Mouse (Mus musculus): ENCODE results near the gene Arfgef3. TPM values are rescaled to one million over a fixed set of nuclear protein-coding genes. Genes with fewer than 3 reads are reported as not detected.
"Not testable (repeated sequence)": the region's sequence is repeated elsewhere in the genome, so short reads cannot be mapped to it uniquely, and the experiment has no call there.

The Arfgef3 gene
- polyA plus RNA-seq, 1 experiment = 0.42 TPM

DNA sequence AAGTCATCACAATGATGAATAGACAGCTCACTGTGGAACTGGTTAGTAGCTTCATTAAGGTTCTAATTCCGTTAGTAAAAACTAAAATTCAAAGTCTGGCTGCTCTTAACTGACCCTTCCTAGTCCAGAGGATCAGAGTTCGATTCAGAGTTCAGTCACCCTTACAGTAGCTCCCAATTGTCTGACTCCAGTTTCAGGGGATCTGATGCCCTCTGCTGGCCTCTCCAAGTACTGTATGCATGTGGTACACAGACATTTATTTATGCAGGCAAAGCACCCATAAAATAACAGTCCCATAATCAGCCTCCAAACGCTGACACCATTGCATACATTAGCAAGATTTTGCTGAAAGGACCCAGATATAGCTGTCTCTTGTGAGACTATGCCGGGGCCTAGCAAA lies 141.7 kb downstream of the Arfgef3 start:
- 0 out of 2 replicates have a peak, but pooled peaks have one; percentile 18 for TF ChIP-seq CTCF (IDR thresholded peaks at IDR 0.05; ENCODE audit: borderline replicate concordance, insufficient read depth, low read length)
- TF ChIP-seq POLR2A (IDR thresholded peaks at IDR 0.05; ENCODE audit: low read depth, low read length) = no peak
- Histone ChIP-seq H3K27ac (ENCODE audit: insufficient read depth, low read length) (no peak overlapping the region), H3K4me3 (ENCODE audit: insufficient read depth, low read length) (no peak overlapping the region), H3K4me1 (ENCODE audit: control insufficient read depth, insufficient read depth, low read length) (no peaks in the 10 kb centered on the region)

DNA sequence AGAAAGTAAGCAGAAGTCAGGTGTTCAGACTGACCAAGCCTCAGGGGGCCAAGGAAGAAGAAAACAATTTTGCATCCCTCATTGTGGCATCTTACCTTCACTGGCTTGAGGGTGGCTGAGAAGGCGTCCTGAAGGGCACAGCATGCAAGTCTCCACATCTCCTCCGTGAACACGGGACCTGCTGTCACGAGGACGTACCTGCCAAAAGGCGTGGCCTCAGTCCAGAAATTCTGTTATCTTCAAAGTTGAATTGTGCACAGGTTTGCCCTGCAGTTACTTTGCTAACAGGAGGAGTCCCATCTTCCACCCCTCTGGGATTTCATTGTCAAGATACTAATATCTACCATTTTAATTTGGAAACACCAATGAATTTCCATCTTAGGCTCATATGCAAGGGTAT lies 146.1 kb downstream of the Arfgef3 start:
- H3K4me1 ChIP-seq (ENCODE audit: control insufficient read depth, insufficient read depth, low read length) = no peaks in the 10 kb centered on the region
- no peak overlapping the region for H3K4me3 ChIP-seq (ENCODE audit: insufficient read depth, low read length)
- TF ChIP-seq POLR2A (IDR thresholded peaks at IDR 0.05; ENCODE audit: low read depth, low read length) (no peak), CTCF (IDR thresholded peaks at IDR 0.05; ENCODE audit: borderline replicate concordance, insufficient read depth, low read length) (no peak)
- H3K27ac ChIP-seq (ENCODE audit: insufficient read depth, low read length) = no peak overlapping the region

DNA sequence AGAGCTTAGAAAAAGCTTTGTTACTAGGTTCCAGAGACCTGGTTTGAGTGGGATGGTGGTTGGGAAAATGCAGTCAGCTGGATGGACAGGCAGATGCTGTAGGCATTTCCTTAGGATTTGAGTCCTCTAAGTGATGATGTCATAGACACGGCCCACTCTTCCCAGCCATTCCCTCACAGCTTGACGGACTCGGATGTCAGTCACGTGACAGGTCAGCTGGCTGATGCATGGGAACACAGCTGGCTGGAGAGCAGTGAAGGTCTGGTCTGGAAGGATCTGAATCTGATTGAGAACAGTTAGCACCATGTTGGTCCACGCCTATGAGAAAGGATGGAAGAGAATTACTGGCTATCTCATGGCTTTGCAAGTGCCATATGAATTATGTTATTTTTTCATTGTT lies 154.3 kb downstream of the Arfgef3 start:
- no peak overlapping the region for H3K27ac ChIP-seq (ENCODE audit: insufficient read depth, low read length)

DNA sequence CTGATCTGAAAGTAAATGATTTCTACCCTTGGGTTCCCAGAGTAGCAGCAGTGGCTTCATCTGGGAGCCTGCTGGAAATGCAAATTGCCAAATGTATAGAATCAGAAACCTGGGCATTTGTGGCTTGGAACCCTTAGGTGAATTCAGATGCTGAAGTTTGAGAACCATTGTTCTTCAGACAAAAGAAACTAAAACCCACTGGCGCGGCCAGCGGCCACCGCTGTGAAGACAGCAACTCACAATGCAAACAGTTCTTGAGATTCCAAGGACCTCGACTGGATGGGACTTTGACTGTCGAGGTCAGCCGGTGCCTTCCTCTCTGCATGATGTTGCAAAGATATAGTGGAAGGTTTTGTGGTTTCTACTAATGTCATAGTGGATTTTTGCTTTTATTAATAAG lies 159.6 kb downstream of the Arfgef3 start:
- no peak overlapping the region for H3K27ac ChIP-seq (ENCODE audit: insufficient read depth, low read length)

More for the DNA sequence above, 154.3 kb downstream of the Arfgef3 start:
- TF ChIP-seq CTCF (IDR thresholded peaks at IDR 0.05; ENCODE audit: borderline replicate concordance, insufficient read depth, low read length) = no peak
- TF ChIP-seq POLR2A (IDR thresholded peaks at IDR 0.05; ENCODE audit: low read depth, low read length) = no peak
- Histone ChIP-seq H3K4me3 (ENCODE audit: insufficient read depth, low read length) (no peak overlapping the region), H3K4me1 (ENCODE audit: control insufficient read depth, insufficient read depth, low read length) (no peaks in the 10 kb centered on the region)

DNA sequence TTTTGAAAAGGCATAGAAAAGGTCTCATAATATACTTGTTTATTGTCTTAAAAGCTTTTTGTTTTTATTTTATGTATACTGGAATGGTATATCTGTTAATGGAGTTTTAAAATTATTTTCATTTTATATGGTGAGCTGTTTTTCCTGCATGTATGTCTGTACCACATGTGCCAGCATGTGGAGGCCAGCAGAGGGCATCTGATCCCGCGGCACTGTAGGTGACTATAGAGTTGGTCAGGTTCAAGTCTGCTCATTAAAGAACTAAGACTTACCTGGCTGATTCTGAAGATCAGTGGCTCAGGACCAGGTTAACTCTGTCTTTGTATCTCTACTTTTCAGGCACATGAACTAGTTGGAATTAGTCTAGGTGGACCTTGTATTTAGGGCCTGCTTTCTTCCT lies 171.2 kb downstream of the Arfgef3 start:
- Histone ChIP-seq H3K4me1 (ENCODE audit: control insufficient read depth, insufficient read depth, low read length) (no peaks in the 10 kb centered on the region), H3K27ac (ENCODE audit: insufficient read depth, low read length) (no peak overlapping the region), H3K4me3 (ENCODE audit: insufficient read depth, low read length) (no peak overlapping the region)
- TF ChIP-seq POLR2A (IDR thresholded peaks at IDR 0.05; ENCODE audit: low read depth, low read length) (no peak), CTCF (IDR thresholded peaks at IDR 0.05; ENCODE audit: borderline replicate concordance, insufficient read depth, low read length) (peak; percentile 44; the same call in 1 of the 2 replicates)

More for the DNA sequence above, 159.6 kb downstream of the Arfgef3 start:
- H3K4me3 ChIP-seq (ENCODE audit: insufficient read depth, low read length) = no peak overlapping the region
- TF ChIP-seq CTCF (IDR thresholded peaks at IDR 0.05; ENCODE audit: borderline replicate concordance, insufficient read depth, low read length) (no peak), POLR2A (IDR thresholded peaks at IDR 0.05; ENCODE audit: low read depth, low read length) (no peak)
- H3K4me1 ChIP-seq (ENCODE audit: control insufficient read depth, insufficient read depth, low read length) = no peaks in the 10 kb centered on the region

DNA sequence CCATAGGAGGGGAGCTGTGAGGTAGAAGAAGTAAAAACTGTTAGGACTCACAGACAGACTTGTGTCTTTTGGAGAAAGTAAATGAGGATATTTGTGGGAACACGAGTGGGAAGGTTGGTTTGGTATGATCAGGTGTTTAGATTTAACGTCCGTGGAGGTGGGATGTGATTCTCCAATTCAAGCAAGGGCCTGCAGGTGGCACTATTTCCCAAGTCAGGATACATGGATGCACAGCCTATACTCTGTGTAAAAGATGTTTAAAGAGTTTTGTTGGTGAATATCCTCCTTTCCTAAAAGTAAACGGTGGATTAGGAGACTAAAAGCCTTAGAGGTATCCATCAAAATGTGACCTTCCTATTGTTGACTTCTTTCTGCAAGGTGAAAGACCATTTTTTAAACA lies 180.8 kb downstream of the Arfgef3 start:
- TF ChIP-seq CTCF (IDR thresholded peaks at IDR 0.05; ENCODE audit: borderline replicate concordance, insufficient read depth, low read length) (no peak), POLR2A (IDR thresholded peaks at IDR 0.05; ENCODE audit: low read depth, low read length) (no peak)
- H3K4me3 ChIP-seq (ENCODE audit: insufficient read depth, low read length) = no peak overlapping the region
- H3K4me1 ChIP-seq (ENCODE audit: control insufficient read depth, insufficient read depth, low read length) = no peaks in the 10 kb centered on the region
- no peak overlapping the region for H3K27ac ChIP-seq (ENCODE audit: insufficient read depth, low read length)

DNA sequence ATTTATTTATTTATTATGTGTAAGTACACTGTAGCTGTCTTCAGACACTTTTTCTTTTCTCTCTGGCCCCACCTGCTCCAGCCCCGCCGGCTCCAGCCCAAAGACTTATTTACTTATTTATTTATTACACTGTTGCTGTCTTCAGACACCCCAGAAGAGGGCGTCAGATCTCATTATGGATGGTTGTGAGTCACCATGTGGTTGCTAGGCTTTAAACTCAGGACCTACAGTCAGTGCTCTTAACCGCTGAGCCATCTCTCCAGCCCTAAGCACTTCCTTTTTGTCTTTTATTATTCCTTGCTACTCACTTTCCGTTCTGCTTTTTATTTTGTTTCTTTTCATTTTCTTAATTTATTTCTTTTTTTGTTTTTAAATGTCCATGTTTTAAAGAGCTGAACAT lies 182.3 kb downstream of the Arfgef3 start:
- TF ChIP-seq POLR2A (IDR thresholded peaks at IDR 0.05; ENCODE audit: low read depth, low read length) (no peak), CTCF (IDR thresholded peaks at IDR 0.05; ENCODE audit: borderline replicate concordance, insufficient read depth, low read length) (no peak)
- no peaks in the 10 kb centered on the region for H3K4me1 ChIP-seq (ENCODE audit: control insufficient read depth, insufficient read depth, low read length)
- no peak overlapping the region for H3K4me3 ChIP-seq (ENCODE audit: insufficient read depth, low read length)
- no peak overlapping the region for H3K27ac ChIP-seq (ENCODE audit: insufficient read depth, low read length)

DNA sequence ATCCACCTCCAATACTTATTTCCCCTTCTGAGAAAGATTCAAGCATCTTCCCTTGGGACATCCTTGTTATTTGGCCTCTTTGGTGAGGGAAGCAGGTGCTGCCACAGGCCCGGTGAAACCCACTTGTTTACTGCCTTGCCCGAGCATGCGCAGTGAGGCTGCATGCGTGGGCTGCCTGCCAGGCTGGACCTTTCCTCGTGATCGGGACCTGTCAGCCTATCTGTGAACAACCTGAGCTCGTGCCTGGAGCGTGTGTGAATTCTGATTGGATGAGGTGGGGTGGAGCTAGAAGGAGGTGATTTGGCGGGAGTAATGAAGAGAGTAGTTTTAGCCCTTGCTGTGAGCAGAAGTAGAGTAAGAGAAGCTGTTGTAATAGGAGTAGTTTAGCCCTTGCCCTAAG lies 184.7 kb downstream of the Arfgef3 start:
- not testable (repeated sequence) for H3K4me3 ChIP-seq (ENCODE audit: insufficient read depth, low read length); H3K27ac ChIP-seq (ENCODE audit: insufficient read depth, low read length); H3K4me1 ChIP-seq (ENCODE audit: control insufficient read depth, insufficient read depth, low read length)

DNA sequence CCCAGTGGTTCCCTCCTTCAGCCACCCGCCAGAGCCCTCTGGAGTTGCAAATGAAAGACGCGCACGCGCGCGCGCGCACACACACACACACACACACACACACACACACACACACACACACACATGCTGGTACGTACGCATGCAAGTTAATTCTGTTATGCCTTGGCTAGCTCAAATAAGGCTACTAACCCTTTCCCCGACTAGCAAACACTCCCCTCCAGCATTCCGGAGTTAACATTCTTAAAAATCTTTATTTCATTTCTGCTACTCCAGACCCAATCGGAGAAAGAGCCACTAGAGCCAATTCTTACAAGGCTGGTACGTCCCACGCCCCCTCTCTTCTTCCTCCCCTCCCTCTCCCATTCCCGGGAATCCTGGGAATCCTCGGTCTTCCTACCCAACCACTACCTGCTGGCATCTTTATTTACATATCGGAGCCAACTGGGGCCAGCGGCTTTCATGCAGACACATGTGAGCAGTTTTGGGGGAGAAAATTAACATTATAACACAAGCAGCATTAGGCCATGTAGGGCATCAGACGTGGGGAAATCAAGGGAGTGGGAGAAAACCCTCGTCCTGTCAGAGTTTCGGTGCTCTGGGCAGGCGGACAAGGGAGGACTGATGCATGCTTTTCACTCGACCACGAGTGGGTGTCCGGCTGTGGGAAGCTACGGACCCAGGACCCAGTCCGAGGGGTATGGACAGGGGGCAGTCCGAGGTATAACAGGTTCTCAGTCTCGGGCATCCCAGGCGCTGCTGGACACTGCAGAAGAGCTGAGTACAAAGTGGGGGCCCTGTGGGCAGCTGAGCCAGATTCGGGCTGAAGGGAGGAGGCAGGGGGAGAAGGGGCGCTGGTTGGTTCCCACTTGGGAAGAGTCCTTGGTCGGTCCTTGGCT lies 194.2 kb downstream of the Arfgef3 start:
- no peaks in the 10 kb centered on the region for H3K4me1 ChIP-seq (ENCODE audit: control insufficient read depth, insufficient read depth, low read length)
- no peak overlapping the region for H3K27ac ChIP-seq (ENCODE audit: insufficient read depth, low read length)
- peak overlapping the region; percentile 8; the same call in 1 of the 2 replicates for H3K4me3 ChIP-seq (ENCODE audit: insufficient read depth, low read length)
- TF ChIP-seq POLR2A (IDR thresholded peaks at IDR 0.05; ENCODE audit: low read depth, low read length) (no peak), CTCF (IDR thresholded peaks at IDR 0.05; ENCODE audit: borderline replicate concordance, insufficient read depth, low read length) (no peak)

DNA sequence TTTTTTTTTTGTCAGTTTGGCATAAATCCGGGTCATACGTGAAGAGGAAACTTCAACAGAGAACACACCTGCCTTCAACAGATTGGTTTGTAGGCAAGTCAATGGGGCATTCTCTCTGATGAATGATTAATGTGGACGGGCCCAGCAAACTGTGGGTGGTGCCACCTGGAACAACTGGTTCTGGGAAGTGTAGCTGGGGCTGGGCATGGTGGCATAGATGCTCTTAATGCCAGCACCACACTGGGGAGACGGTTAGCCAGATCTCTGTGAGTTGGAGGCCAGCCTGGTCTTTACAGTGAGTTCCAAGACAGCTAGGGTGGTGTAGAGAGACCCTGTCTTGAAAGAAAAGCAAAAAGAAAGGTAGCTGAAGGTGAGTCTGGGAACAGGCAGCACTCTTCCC lies 196.4 kb downstream of the Arfgef3 start:
- H3K4me1 ChIP-seq (ENCODE audit: control insufficient read depth, insufficient read depth, low read length) = no peaks in the 10 kb centered on the region
- H3K27ac ChIP-seq (ENCODE audit: insufficient read depth, low read length) = no peak overlapping the region
- H3K4me3 ChIP-seq (ENCODE audit: insufficient read depth, low read length) = no peak overlapping the region
- TF ChIP-seq CTCF (IDR thresholded peaks at IDR 0.05; ENCODE audit: borderline replicate concordance, insufficient read depth, low read length) = no peak
- no peak for TF ChIP-seq POLR2A (IDR thresholded peaks at IDR 0.05; ENCODE audit: low read depth, low read length)
